Mouse (Mus musculus) E14TG2a.4 (cell line): ENCODE results near the gene Plk5.

Experiments
- CTCF ChIP-seq: conservative IDR thresholded peaks from 2 replicates; pipeline ENCODE4 v1.5.1; 2014; ENCODE audit warnings: low read length
- NANOG ChIP-seq: IDR thresholded peaks from 2 replicates; pipeline ENCODE4 v1.6.1; 2014; ENCODE audit warnings: borderline replicate concordance, low read length, mixed read lengths
- POU5F1 ChIP-seq: IDR thresholded peaks from 2 replicates; pipeline ENCODE4 v1.6.1; 2014; ENCODE audit warnings: low read length, borderline replicate concordance

DNA sequence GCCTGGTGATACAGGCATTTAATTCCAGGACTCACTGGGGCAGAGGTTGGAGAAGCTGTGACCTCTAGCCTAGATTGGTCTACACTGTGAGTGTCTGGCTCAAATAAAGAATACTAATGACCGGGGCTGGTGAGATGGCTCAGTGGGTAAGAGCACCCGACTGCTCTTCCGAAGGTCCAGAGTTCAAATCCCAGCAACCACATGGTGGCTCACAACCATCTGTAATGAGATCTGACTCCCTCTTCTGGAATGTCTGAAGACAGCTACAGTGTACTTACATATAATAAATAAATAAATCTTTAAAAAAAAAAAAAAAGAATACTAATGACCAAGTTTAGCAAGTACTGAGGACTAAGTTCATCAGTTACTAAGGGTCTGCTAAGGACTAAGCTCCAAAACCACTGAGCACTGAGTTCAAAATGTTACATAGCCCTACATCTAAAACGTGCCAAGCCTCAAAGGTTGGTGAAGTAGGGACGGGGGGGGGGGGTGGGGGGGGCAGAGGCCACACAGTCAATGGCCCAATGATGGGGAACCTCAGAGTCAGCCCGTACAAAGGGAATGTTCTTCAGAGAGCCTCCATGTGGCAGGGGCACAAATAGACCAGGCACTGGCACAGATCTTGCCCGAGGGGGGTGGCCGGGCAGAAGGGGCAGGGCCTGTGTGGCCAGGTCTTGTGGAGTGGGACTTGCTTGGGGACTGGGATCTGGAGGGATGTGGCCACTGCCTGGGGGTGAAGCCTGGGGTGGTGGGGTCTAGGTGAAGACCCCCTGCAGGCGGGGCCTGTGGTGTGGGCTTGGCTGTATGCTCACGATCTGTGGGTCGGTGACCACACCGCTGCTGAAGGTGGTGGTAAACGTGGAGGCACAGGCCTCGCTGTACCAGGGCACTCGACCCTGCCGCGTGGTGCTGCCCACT is 31.9 kb upstream of the Plk5 start:
- TF ChIP-seq POU5F1 (no peak), CTCF (no peak), NANOG (no peak)
